Mouse (Mus musculus) limb, embryonic 12.5 days (tissue): ENCODE measurements at regions not wholly inside any gene's neighbourhood (a gene's known extent, or its start where the extent isn't known, plus 50 kb on each side); places are given as distances from the start of the nearest gene placed in this dataset.
A peak's percentile ranks its signal among the peaks of the same experiment; 100 is the strongest.

Experiments used
- ATAC-seq: fragments of 200-750 bp; cut with Nextera tagmentation; 2 replicates; pipeline ENCODE4 v1.8.0; 2017; ENCODE audit warnings: low read depth, moderate TSS enrichment; ENCODE audit not compliant: insufficient number of reproducible peaks, insufficient read depth, low FRiP score, low TSS enrichment
- H3K27ac ChIP-seq: fragments of 300-500 bp; sonication (generic); 2 replicates; pipeline ENCODE4 v1.5.1; 2016; ENCODE audit warnings: mild to moderate bottlenecking, moderate library complexity
- H3K27me3 ChIP-seq: fragments of 300-500 bp; sonication (generic); 2 replicates; pipeline ENCODE4 v1.6.1; 2016; ENCODE audit warnings: mild to moderate bottlenecking, moderate library complexity
- H3K36me3 ChIP-seq: fragments of 300-500 bp; sonication (generic); 2 replicates; pipeline ENCODE4 v1.6.1; 2016; ENCODE audit warnings: mild to moderate bottlenecking, moderate library complexity
- H3K4me1 ChIP-seq: fragments of 300-500 bp; sonication (generic); replicated peaks from 2 replicates; pipeline ENCODE4 v1.6.1; 2016
- H3K4me2 ChIP-seq: fragments of 300-500 bp; sonication (generic); 2 replicates; pipeline ENCODE4 v1.6.1; 2016; ENCODE audit warnings: mild to moderate bottlenecking, moderate library complexity
- H3K4me3 ChIP-seq: fragments of 300-500 bp; sonication (generic); replicated peaks from 2 replicates; pipeline ENCODE4 v1.5.1; 2016; ENCODE audit warnings: mild to moderate bottlenecking
- H3K9ac ChIP-seq: fragments of 300-500 bp; sonication (generic); replicated peaks from 2 replicates; pipeline ENCODE4 v1.6.1; 2016; ENCODE audit warnings: mild to moderate bottlenecking, moderate library complexity
- H3K9me3 ChIP-seq: fragments of 300-500 bp; sonication (generic); 2 replicates; pipeline ENCODE4 v1.6.1; 2016; ENCODE audit warnings: mild to moderate bottlenecking, moderate library complexity
- WGBS: fragments of 180-500 bp; shearing (Covaris S2); methylation state at CpG from one replicate; pipeline ENCODE4 v1.1.7; 2016; 5-methylcytosine and 5-hydroxymethylcytosine counted together

DNA sequence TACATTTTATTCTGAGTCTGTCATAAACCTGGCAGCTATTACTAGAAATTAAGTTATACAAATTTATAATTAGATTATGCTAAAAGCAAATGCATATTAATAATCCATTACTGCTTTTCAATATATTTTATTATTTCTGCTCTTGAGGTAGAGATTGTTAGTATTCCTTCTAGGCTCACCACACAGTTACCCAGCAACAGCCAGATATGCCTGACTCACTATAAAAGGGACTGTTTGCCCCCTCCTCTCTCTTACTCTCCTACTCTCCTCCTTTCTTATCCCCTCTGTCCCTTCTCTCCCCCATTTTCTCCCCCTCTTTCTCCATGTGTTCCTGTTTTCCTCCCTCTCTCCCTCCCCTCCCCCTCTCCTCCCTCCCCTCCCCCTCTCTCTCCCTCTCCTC lies 98.7 kb downstream of the 4930505A04Rik start:
- Histone ChIP-seq H3K4me1 (no peaks in the 10 kb centered on the region), H3K27me3 (no peaks in the 10 kb centered on the region), H3K36me3 (no peaks in the 10 kb centered on the region), H3K4me3 (no peak overlapping the region), H3K4me2 (no peak overlapping the region), H3K27ac (no peak overlapping the region), H3K9ac (no peak overlapping the region), H3K9me3 (no peaks in the 10 kb centered on the region)
- ATAC-seq, result no peak

DNA sequence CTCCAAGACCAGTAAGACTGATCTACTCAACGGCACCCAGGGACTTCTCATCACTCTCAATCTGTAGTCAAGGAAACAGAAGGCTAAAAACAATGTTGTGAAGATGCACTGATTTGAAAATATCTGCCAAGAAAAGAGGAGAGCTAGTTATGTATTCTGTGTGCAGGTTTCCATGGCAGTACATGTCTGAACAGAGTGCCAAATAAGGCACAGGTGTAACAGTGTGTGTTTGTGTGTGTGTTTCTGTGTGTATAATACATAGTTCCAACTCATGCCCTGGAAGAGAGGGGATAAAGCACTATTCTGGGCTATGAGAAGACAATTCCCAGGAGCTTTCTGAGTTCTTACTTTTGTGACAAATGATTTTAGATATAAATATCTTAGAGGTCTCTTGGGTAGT lies 99.7 kb downstream of the 4930505A04Rik start:
- Histone ChIP-seq H3K36me3 (no peaks in the 10 kb centered on the region), H3K4me1 (no peaks in the 10 kb centered on the region), H3K9me3 (no peaks in the 10 kb centered on the region), H3K4me3 (no peak overlapping the region), H3K9ac (no peak overlapping the region), H3K4me2 (no peak overlapping the region), H3K27ac (no peak overlapping the region), H3K27me3 (no peaks in the 10 kb centered on the region)
- 86% methylated on average over 1 of the region's 1 CpGs for WGBS
- ATAC-seq, result no peak

DNA sequence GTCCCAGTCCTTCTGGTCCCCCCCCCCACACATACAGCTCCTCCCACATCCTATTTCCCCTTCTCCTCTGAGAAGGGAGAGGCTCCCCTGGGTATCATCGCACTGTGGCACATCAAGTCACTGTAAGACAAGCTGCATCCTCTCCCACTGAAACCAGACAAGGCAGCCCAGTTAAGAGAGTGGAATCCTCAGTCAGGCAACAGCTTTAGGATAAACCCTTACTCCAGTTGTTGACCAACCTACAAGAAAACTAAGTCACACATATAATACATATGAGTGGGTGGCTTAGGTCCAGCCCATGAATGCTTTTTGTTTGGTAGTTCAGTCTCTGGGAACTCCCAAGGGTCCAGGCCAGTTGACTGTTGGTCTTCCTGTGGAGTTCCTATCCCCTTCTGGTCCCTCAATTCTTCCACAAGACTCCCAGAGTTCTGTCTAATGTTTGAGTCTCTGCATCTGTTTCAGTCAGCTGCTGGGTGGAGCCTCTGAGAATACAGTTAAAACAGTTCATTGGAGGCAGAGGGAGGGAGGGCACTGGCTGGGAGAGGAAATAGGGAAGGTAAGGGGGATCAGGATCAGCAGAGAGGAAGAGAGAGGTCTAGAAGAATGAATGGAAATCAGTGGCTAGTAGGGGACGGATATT lies 101.7 kb upstream of the Sptbn1 start:
- Histone ChIP-seq H3K27me3 (no peaks in the 10 kb centered on the region), H3K4me3 (no peak overlapping the region), H3K9ac (no peak overlapping the region), H3K9me3 (no peaks in the 10 kb centered on the region), H3K4me1 (no peaks in the 10 kb centered on the region), H3K27ac (no peak overlapping the region), H3K4me2 (no peak overlapping the region), H3K36me3 (no peaks in the 10 kb centered on the region)
- 77% methylated on average over 2 of the region's 2 CpGs for WGBS
- no peak for ATAC-seq

- 0 out of 2 replicates have a peak, but pooled peaks have one; percentile 42 for ATAC-seq
These were observed 99.6 kb upstream of the Sptbn1 start for GRCm38 (mm10) chr11:30367373-30368225.

DNA sequence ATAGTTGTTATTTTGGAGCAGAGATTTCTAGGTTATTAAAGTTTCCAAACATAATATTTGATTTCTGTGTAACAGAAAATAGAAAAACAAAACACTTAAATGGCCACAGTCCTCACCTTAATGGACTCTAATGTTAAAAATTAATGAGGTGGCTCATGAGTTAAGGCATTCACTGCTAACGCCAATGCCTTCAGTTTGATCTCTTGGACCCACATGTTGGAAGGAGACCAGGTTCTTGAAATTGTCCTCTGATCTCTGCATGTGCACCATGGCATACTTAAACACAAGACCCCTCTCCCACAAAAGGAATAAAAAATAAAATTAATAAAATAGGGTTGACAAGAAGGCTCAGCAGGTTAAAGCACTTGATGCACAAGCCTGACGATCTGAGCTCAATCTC lies 98.5 kb upstream of the Sptbn1 start:
- Histone ChIP-seq H3K36me3 (no peaks in the 10 kb centered on the region), H3K9me3 (no peaks in the 10 kb centered on the region), H3K4me3 (no peak overlapping the region), H3K27ac (no peak overlapping the region), H3K4me1 (no peaks in the 10 kb centered on the region), H3K4me2 (no peak overlapping the region), H3K27me3 (no peaks in the 10 kb centered on the region), H3K9ac (no peak overlapping the region)
- ATAC-seq, result no peak
- WGBS, result 64% methylated on average over 2 of the region's 2 CpGs

More at GRCm38 (mm10) chr11:30367373-30368225, 99.6 kb upstream of the Sptbn1 start:
- no peaks in the 10 kb centered on the region for H3K36me3 ChIP-seq
- no peak overlapping the region for H3K9ac ChIP-seq
- H3K27me3 ChIP-seq, result no peaks in the 10 kb centered on the region
- H3K9me3 ChIP-seq, result no peaks in the 10 kb centered on the region
- no peaks in the 10 kb centered on the region for H3K4me1 ChIP-seq
- H3K27ac ChIP-seq, result peak overlapping the region; percentile 25; the same call in 1 of the 2 replicates
- H3K4me2 ChIP-seq, result no peak overlapping the region
- H3K4me3 ChIP-seq, result no peak overlapping the region
- WGBS, result 65% methylated on average over 5 of the region's 5 CpGs

GRCm38 (mm10) chr11:30364993-30365392 lies 97.0 kb upstream of the Sptbn1 start:
- H3K27ac ChIP-seq, result no peak overlapping the region
- H3K4me1 ChIP-seq, result no peaks in the 10 kb centered on the region
- H3K9me3 ChIP-seq, result no peaks in the 10 kb centered on the region
- 60% methylated on average over 3 of the region's 3 CpGs for WGBS
- H3K9ac ChIP-seq, result no peak overlapping the region
- no peaks in the 10 kb centered on the region for H3K36me3 ChIP-seq
- ATAC-seq, result no peak
- H3K4me3 ChIP-seq, result no peak overlapping the region
- H3K27me3 ChIP-seq, result no peaks in the 10 kb centered on the region
- H3K4me2 ChIP-seq, result no peak overlapping the region

DNA sequence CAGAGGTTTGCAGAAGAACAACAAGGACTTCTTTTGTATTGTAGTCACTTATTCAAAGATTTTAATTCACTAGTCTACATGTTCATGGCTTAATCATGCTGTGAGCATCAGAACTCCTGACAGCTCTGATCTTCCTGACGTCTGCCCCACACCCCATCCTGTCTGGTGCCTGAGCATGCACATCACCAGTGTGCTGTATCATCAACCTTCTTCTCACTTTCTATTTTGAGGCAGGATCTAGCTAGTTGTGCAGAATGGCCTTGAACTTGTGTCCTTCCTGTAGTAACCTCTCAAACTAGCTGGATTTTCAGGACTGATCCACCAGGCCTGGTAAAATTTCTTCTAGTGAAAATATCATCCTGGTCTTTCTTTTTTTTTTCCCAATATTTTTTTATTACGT lies 96.6 kb upstream of the Sptbn1 start:
- Histone ChIP-seq H3K9ac (no peak overlapping the region), H3K9me3 (no peaks in the 10 kb centered on the region), H3K36me3 (no peaks in the 10 kb centered on the region), H3K27ac (no peak overlapping the region), H3K27me3 (no peaks in the 10 kb centered on the region), H3K4me2 (no peak overlapping the region), H3K4me3 (no peak overlapping the region), H3K4me1 (no peaks in the 10 kb centered on the region)
- 74% methylated on average over 2 of the region's 2 CpGs for WGBS
- no peak for ATAC-seq

DNA sequence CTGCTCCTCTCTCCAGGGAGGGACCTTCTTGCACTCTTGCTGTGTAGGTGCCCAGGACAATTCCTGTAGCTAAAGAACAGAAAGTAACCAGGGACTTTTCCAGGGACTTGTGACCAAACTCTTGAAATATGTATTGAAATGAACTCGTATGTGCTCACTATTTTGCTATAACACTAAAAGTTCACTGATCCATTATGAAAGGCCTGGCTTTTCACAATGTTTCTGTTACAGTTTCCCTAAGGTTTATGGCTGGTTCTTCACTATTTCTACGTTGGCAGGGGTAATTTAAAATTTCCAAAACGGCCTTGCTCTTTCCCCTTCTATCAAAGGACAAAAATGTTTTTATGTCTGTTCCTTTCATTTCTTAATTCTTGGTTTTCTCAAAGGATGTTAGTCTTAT lies 90.2 kb upstream of the Sptbn1 start:
- Histone ChIP-seq H3K9me3 (no peaks in the 10 kb centered on the region), H3K27me3 (no peaks in the 10 kb centered on the region), H3K9ac (no peak overlapping the region), H3K4me1 (no peaks in the 10 kb centered on the region), H3K4me2 (no peak overlapping the region), H3K4me3 (no peak overlapping the region), H3K27ac (no peak overlapping the region), H3K36me3 (no peaks in the 10 kb centered on the region)
- ATAC-seq, result no peak
- 76% methylated on average over 3 of the region's 3 CpGs for WGBS

DNA sequence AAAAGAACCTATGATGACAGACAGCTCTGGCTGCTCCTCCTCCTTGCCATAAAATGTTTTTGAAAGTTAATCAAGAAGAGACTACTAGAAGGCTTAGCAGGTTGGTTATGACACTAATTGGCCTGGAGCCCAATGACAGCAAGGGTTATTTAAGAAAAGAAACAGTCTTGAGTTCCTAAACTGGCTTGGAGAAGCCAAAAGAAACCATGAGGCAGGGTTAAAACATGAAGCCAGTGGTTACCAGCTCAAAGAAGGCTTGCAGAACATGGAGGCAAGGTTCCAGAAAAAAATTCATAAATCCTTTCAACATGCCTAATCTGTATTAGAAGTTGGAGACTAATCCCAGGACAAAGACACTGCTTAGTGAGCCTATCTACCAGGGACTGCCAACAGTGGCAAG lies 87.4 kb upstream of the Sptbn1 start:
- no peak for ATAC-seq
- Histone ChIP-seq H3K27me3 (no peaks in the 10 kb centered on the region), H3K4me2 (no peak overlapping the region)

GRCm38 (mm10) chr11:30326371-30326770 lies 58.4 kb upstream of the Sptbn1 start:
- WGBS, result 68% methylated on average over 2 of the region's 2 CpGs
- H3K27ac ChIP-seq, result no peak overlapping the region
- H3K4me3 ChIP-seq, result no peak overlapping the region
- no peaks in the 10 kb centered on the region for H3K4me1 ChIP-seq
- no peaks in the 10 kb centered on the region for H3K9me3 ChIP-seq
- H3K4me2 ChIP-seq, result no peak overlapping the region
- H3K9ac ChIP-seq, result no peak overlapping the region
- no peaks in the 10 kb centered on the region for H3K36me3 ChIP-seq
- ATAC-seq, result no peak
- no peaks in the 10 kb centered on the region for H3K27me3 ChIP-seq

More for the DNA sequence above, 87.4 kb upstream of the Sptbn1 start:
- H3K4me1 ChIP-seq, result no peaks in the 10 kb centered on the region
- no peaks in the 10 kb centered on the region for H3K9me3 ChIP-seq
- H3K4me3 ChIP-seq, result no peak overlapping the region
- no peak overlapping the region for H3K27ac ChIP-seq
- no peak overlapping the region for H3K9ac ChIP-seq
- no peaks in the 10 kb centered on the region for H3K36me3 ChIP-seq
